Mouse (Mus musculus) CH12.LX (cell line): ENCODE measurements around the gene Ift172.

Experiments
- CTCF ChIP-seq, 2 experiments: IDR thresholded peaks in 1 of 2; conservative IDR thresholded peaks in 1 of 2; 2 replicates each; pipeline ENCODE4 v1.5.1; 2011 to 2012; ENCODE audit warnings: low read depth in 2 of 2, low read length in 2 of 2, improper control_type of control experiment in 1 of 2, inconsistent platforms in 1 of 2, mild to moderate bottlenecking in 1 of 2, moderate library complexity in 1 of 2
- EP300 ChIP-seq: IDR thresholded peaks from 2 replicates; pipeline ENCODE4 v1.6.1; 2011; ENCODE audit warnings: low read length, improper control_type of control experiment
- JUND ChIP-seq: conservative IDR thresholded peaks from 2 replicates; pipeline ENCODE4 v1.6.1; 2011; ENCODE audit warnings: low read depth, low read length, improper control_type of control experiment
- KAT2A ChIP-seq: IDR thresholded peaks from 2 replicates; pipeline ENCODE4 v1.6.1; 2012; ENCODE audit warnings: low read length, improper control_type of control experiment, inconsistent platforms; ENCODE audit not compliant: insufficient replicate concordance
- MAZ ChIP-seq: IDR thresholded peaks from 2 replicates; pipeline ENCODE4 v1.6.1; 2012; ENCODE audit warnings: low read depth, mild to moderate bottlenecking, inconsistent platforms, low read length, improper control_type of control experiment, moderate library complexity
- POLR2A ChIP-seq: IDR thresholded peaks from 2 replicates; pipeline ENCODE4 v1.6.1; 2011; ENCODE audit warnings: low read depth, mild to moderate bottlenecking, improper control_type of control experiment, low read length
- POLR2AphosphoS2 ChIP-seq: IDR thresholded peaks from 2 replicates; pipeline ENCODE4 v1.6.1; 2011; ENCODE audit warnings: low read depth, low read length, improper control_type of control experiment
- TBP ChIP-seq: conservative IDR thresholded peaks from 2 replicates; pipeline ENCODE4 v1.6.1; 2011; ENCODE audit warnings: low read depth, low read length, improper control_type of control experiment
- USF2 ChIP-seq: conservative IDR thresholded peaks from 2 replicates; pipeline ENCODE4 v1.6.1; 2011; ENCODE audit warnings: low read depth, low read length, improper control_type of control experiment
- ZC3H11A ChIP-seq: IDR thresholded peaks from 2 replicates; pipeline ENCODE4 v1.6.1; 2012; ENCODE audit warnings: low read depth, mild to moderate bottlenecking, inconsistent platforms, low read length, improper control_type of control experiment

- TF ChIP-seq TBP (no peak), ZC3H11A (no peak), KAT2A (no peak), MAZ (no peak), CTCF (conservative IDR thresholded peaks at IDR 0.05 in 1 of 2, IDR thresholded peaks at IDR 0.05 in 1 of 2; ENCODE audit: low read depth in 2 of 2, low read length in 2 of 2) (no peak), EP300 (no peak), JUND (no peak), POLR2A (no peak), USF2 (no peak), POLR2AphosphoS2 (no peak)
These were observed 68.2 kb downstream of the Ift172 start for GRCm38 (mm10) chr5:31222696-31223095.
